Comparison of ENCODE assay signal across 10 mouse cellular contexts in genomic region chr2:85129496-85129971, GRCm38 (mm10). TPM values are rescaled to one million over a fixed set of nuclear protein-coding genes. Genes with fewer than 3 reads are reported as not detected.
DNase-seq lines count a peak whose midpoint lies in the region; ATAC-seq lines count a peak whose summit lies in the region.
"Had no signal": no experiment of that assay in that cellular context is flagged by ENCODE, and none has a peak within 500 bp of the region (broad histone marks: within the 10 kb centered on the region; RNA-seq: fewer than 3 reads in every experiment).

No protein-coding gene starts in this region.

- H3K27ac ChIP-seq in hindbrain, embryonic 14.5 days = no peak overlapping the region
- H3K27ac ChIP-seq in hindbrain, embryonic 13.5 days = no peak overlapping the region
- H3K27ac ChIP-seq in heart, embryonic 10.5 days = peak overlapping the region; percentile 69; the same call in 1 of the 2 replicates
- H3K27ac ChIP-seq in kidney, embryonic 16.5 days (ENCODE audit: low read length) = peak overlapping the region; percentile 82
- H3K27ac ChIP-seq: limb, embryonic 13.5 days had no signal

- no peaks in the 10 kb centered on the region for H3K4me1 ChIP-seq in hindbrain, embryonic 14.5 days (replicated peaks; ENCODE audit: control insufficient read depth, insufficient read depth, low read length)
- no peaks in the 10 kb centered on the region for H3K4me1 ChIP-seq in hindbrain, embryonic 13.5 days (replicated peaks)
- peaks cover 37% of the 10 kb centered on the region for H3K4me1 ChIP-seq in heart, embryonic 10.5 days
- 0 out of 2 replicates have a peak, but pooled peaks cover 4% of the 10 kb centered on the region for H3K4me1 ChIP-seq in kidney, embryonic 16.5 days (ENCODE audit: insufficient read depth, low read length)
- H3K4me1 ChIP-seq: limb, embryonic 13.5 days had no signal

- 0 out of 2 replicates have a peak, but pooled peaks have one; percentile 29 for ATAC-seq in hindbrain, embryonic 14.5 days (ENCODE audit: low FRiP score)
- ATAC-seq in hindbrain, embryonic 13.5 days (ENCODE audit: low FRiP score) = no peak
- ATAC-seq in kidney, embryonic 16.5 days (ENCODE audit: low FRiP score, low TSS enrichment) = peak; percentile 83

- H3K27me3 ChIP-seq in hindbrain, embryonic 14.5 days (ENCODE audit: control insufficient read depth, insufficient read depth, low read length) = no peaks in the 10 kb centered on the region
- H3K27me3 ChIP-seq in hindbrain, embryonic 13.5 days = no peaks in the 10 kb centered on the region
- no peaks in the 10 kb centered on the region for H3K27me3 ChIP-seq in heart, embryonic 10.5 days (ENCODE audit: insufficient read depth, poor library complexity, severe bottlenecking)
- no peaks in the 10 kb centered on the region for H3K27me3 ChIP-seq in kidney, embryonic 16.5 days (ENCODE audit: insufficient read depth, low read length)
- H3K27me3 ChIP-seq: limb, embryonic 13.5 days had no signal

- no peaks in the 10 kb centered on the region for H3K9me3 ChIP-seq in hindbrain, embryonic 14.5 days (ENCODE audit: control insufficient read depth, low read length)
- no peaks in the 10 kb centered on the region for H3K9me3 ChIP-seq in hindbrain, embryonic 13.5 days
- H3K9me3 ChIP-seq in heart, embryonic 10.5 days = no peaks in the 10 kb centered on the region
- H3K9me3 ChIP-seq in kidney, embryonic 16.5 days (ENCODE audit: low read length) = no peaks in the 10 kb centered on the region
- H3K9me3 ChIP-seq: forebrain, embryonic 10.5 days; limb, embryonic 13.5 days had no signal

- H3K36me3 ChIP-seq in hindbrain, embryonic 14.5 days (replicated peaks; ENCODE audit: control insufficient read depth, insufficient read depth) = no peaks in the 10 kb centered on the region
- H3K36me3 ChIP-seq in hindbrain, embryonic 13.5 days = no peaks in the 10 kb centered on the region
- no peaks in the 10 kb centered on the region for H3K36me3 ChIP-seq in heart, embryonic 10.5 days
- H3K36me3 ChIP-seq in kidney, embryonic 16.5 days (ENCODE audit: insufficient read depth, low read length) = no peaks in the 10 kb centered on the region
- H3K36me3 ChIP-seq: forebrain, embryonic 10.5 days; limb, embryonic 13.5 days had no signal

- no peak overlapping the region for H3K4me2 ChIP-seq in hindbrain, embryonic 14.5 days (replicated peaks)
- H3K4me2 ChIP-seq in hindbrain, embryonic 13.5 days = no peak overlapping the region
- H3K4me2 ChIP-seq in kidney, embryonic 16.5 days (replicated peaks; ENCODE audit: low read depth, low read length) = no peak overlapping the region
- H3K4me2 ChIP-seq: limb, embryonic 13.5 days had no signal

- WGBS in hindbrain, embryonic 14.5 days = 56% methylated on average over 6 of the region's 6 CpGs
- 45% methylated on average over 6 of the region's 6 CpGs for WGBS in hindbrain, embryonic 13.5 days
- WGBS in heart, embryonic 10.5 days = 27% methylated on average over 6 of the region's 6 CpGs
- WGBS in kidney, embryonic 16.5 days = 25% methylated on average over 6 of the region's 6 CpGs

- H3K9ac ChIP-seq in hindbrain, embryonic 14.5 days = no peak overlapping the region
- H3K9ac ChIP-seq in hindbrain, embryonic 13.5 days = no peak overlapping the region
- H3K9ac ChIP-seq in kidney, embryonic 16.5 days (replicated peaks; ENCODE audit: low read length) = no peak overlapping the region
- H3K9ac ChIP-seq: limb, embryonic 13.5 days had no signal

- H3K4me3 ChIP-seq in hindbrain, embryonic 14.5 days (replicated peaks; ENCODE audit: low read length) = no peak overlapping the region
- no peak overlapping the region for H3K4me3 ChIP-seq in hindbrain, embryonic 13.5 days
- H3K4me3 ChIP-seq in heart, embryonic 10.5 days = no peak overlapping the region
- no peak overlapping the region for H3K4me3 ChIP-seq in kidney, embryonic 16.5 days (ENCODE audit: low read length)
- H3K4me3 ChIP-seq: forebrain, embryonic 10.5 days; limb, embryonic 13.5 days had no signal

- no peak for DNase-seq in hindbrain, embryonic 14.5 days (ENCODE audit: low spot score)
- no peak for DNase-seq in heart, embryonic 10.5 days (ENCODE audit: low spot score)
- DNase-seq in lung, postnatal 14 days = peak; percentile 48
- no peak for DNase-seq in spleen, postnatal 10 days (ENCODE audit: low spot score in 2 of 2)
- no peak for DNase-seq in adipocyte (ENCODE audit: low spot score)
- DNase-seq in testis, postnatal 14 days (ENCODE audit: low spot score) = no peak

RNA-seq across cellular contexts. Expression of gene Aplnr, which starts 6.5 kb away (rescaled TPM):
- 29.2 and 35.2 TPM in 2 replicates for polyA plus RNA-seq in hindbrain, embryonic 14.5 days (2014; fragmentation: Nextera tagmentation; extraction: Ambion mirVana)
- polyA plus RNA-seq in hindbrain, embryonic 13.5 days (2015; fragmentation: Nextera tagmentation; extraction: Ambion mirVana) = 31.7 and 39.0 TPM in 2 replicates
- 7.0 and 23.8 TPM in 2 replicates for polyA plus RNA-seq in heart, embryonic 10.5 days (2016; fragmentation: Nextera tagmentation; extraction: Ambion mirVana)
- polyA plus RNA-seq in kidney, embryonic 16.5 days (2015; fragmentation: Nextera tagmentation; extraction: Ambion mirVana) = 125 and 126 TPM in 2 replicates

Comparison
In these comparisons a context has a peak if more than half of its experiments do, and no peak if none do; other contexts are left out.
1. H3K27ac ChIP-seq: peak in heart, embryonic 10.5 days (single experiment) and kidney, embryonic 16.5 days (single experiment); none in hindbrain, embryonic 14.5 days (single experiment) and hindbrain, embryonic 13.5 days (single experiment).